Mouse (Mus musculus): ENCODE results near the gene Plekhm3. TPM values are rescaled to one million over a fixed set of nuclear protein-coding genes. Genes with fewer than 3 reads are reported as not detected.
A peak's percentile ranks its signal among the peaks of the same experiment; 100 is the strongest.

The Plekhm3 gene
- polyA plus RNA-seq, 1 experiment from 2014 or later = 11.1 TPM

- no peaks in the 10 kb centered on the region for H3K9me3 ChIP-seq
- WGBS = 94% methylated on average over 3 of the region's 3 CpGs
- H3K4me3 ChIP-seq = no peak overlapping the region
- H3K36me3 ChIP-seq = peaks cover 13% of the 10 kb centered on the region
- no peak overlapping the region for H3K9ac ChIP-seq
- H3K4me1 ChIP-seq (replicated peaks) = peaks cover 8% of the 10 kb centered on the region
- H3K27me3 ChIP-seq = peaks cover 13% of the 10 kb centered on the region; the same call in 1 of the 2 replicates
- no peak overlapping the region for H3K27ac ChIP-seq
- no peak for ATAC-seq (ENCODE audit: low FRiP score)
- H3K4me2 ChIP-seq = no peak overlapping the region
Measured at GRCm38 (mm10) chr1:64925594-64925993, 31.0 kb downstream of the Plekhm3 start.

GRCm38 (mm10) chr1:64924283-64924682 lies 32.3 kb downstream of the Plekhm3 start:
- H3K9ac ChIP-seq = peak overlapping the region; percentile 53
- H3K4me3 ChIP-seq = no peak overlapping the region
- peaks cover 8% of the 10 kb centered on the region for H3K4me1 ChIP-seq (replicated peaks)
- H3K27ac ChIP-seq = peak overlapping the region; percentile 40; the same call in 1 of the 2 replicates
- 51% methylated on average over 12 of the region's 12 CpGs for WGBS
- H3K4me2 ChIP-seq = no peak overlapping the region
- ATAC-seq (ENCODE audit: low FRiP score) = no peak
- H3K36me3 ChIP-seq = peaks cover 13% of the 10 kb centered on the region
- no peaks in the 10 kb centered on the region for H3K9me3 ChIP-seq
- H3K27me3 ChIP-seq = peaks cover 22% of the 10 kb centered on the region; the same call in 1 of the 2 replicates

- H3K36me3 ChIP-seq = peaks cover 13% of the 10 kb centered on the region
- no peak overlapping the region for H3K4me2 ChIP-seq
- 52% methylated on average over 14 of the region's 14 CpGs for WGBS
- H3K27me3 ChIP-seq = peaks cover 54% of the 10 kb centered on the region
- peaks cover 18% of the 10 kb centered on the region for H3K4me1 ChIP-seq (replicated peaks)
- no peaks in the 10 kb centered on the region for H3K9me3 ChIP-seq
- peak; percentile 59; the same call in 1 of the 2 replicates for ATAC-seq (ENCODE audit: low FRiP score)
- H3K4me3 ChIP-seq = no peak overlapping the region
- no peak overlapping the region for H3K27ac ChIP-seq
- H3K9ac ChIP-seq = no peak overlapping the region
Measured at GRCm38 (mm10) chr1:64918810-64919528, 37.7 kb downstream of the Plekhm3 start.

GRCm38 (mm10) chr1:64917966-64918365 lies 38.7 kb downstream of the Plekhm3 start:
- H3K36me3 ChIP-seq = peaks cover 13% of the 10 kb centered on the region
- ATAC-seq (ENCODE audit: low FRiP score) = no peak
- peaks cover 18% of the 10 kb centered on the region for H3K4me1 ChIP-seq (replicated peaks)
- H3K4me2 ChIP-seq = no peak overlapping the region
- H3K27me3 ChIP-seq = peaks cover 59% of the 10 kb centered on the region
- WGBS = 82% methylated on average over 7 of the region's 7 CpGs
- H3K9me3 ChIP-seq = no peaks in the 10 kb centered on the region
- H3K27ac ChIP-seq = no peak overlapping the region
- no peak overlapping the region for H3K4me3 ChIP-seq
- H3K9ac ChIP-seq = no peak overlapping the region

GRCm38 (mm10) chr1:64916884-64917507 lies 39.6 kb downstream of the Plekhm3 start:
- Histone ChIP-seq H3K4me3 (no peak overlapping the region), H3K4me1 (replicated peaks) (peaks cover 18% of the 10 kb centered on the region), H3K9ac (no peak overlapping the region), H3K4me2 (no peak overlapping the region), H3K36me3 (peaks cover 11% of the 10 kb centered on the region), H3K9me3 (no peaks in the 10 kb centered on the region), H3K27me3 (peaks cover 62% of the 10 kb centered on the region), H3K27ac (no peak overlapping the region)
- ATAC-seq (ENCODE audit: low FRiP score) = no peak
- whole genome bisulfite sequencing = 16% methylated on average over 5 of the region's 5 CpGs

- H3K4me3 ChIP-seq = no peak overlapping the region
- no peak overlapping the region for H3K9ac ChIP-seq
- ATAC-seq (ENCODE audit: low FRiP score) = no peak
- WGBS = 95% methylated on average over 3 of the region's 3 CpGs
- no peak overlapping the region for H3K27ac ChIP-seq
- H3K4me1 ChIP-seq (replicated peaks) = peaks cover 18% of the 10 kb centered on the region
- no peaks in the 10 kb centered on the region for H3K9me3 ChIP-seq
- H3K4me2 ChIP-seq = no peak overlapping the region
- H3K27me3 ChIP-seq = peaks cover 41% of the 10 kb centered on the region
- no peaks in the 10 kb centered on the region for H3K36me3 ChIP-seq
Measured at GRCm38 (mm10) chr1:64914356-64914755, 42.3 kb downstream of the Plekhm3 start.

GRCm38 (mm10) chr1:64907740-64908139 lies 48.9 kb downstream of the Plekhm3 start:
- H3K27ac ChIP-seq = no peak overlapping the region
- no peak for ATAC-seq (ENCODE audit: low FRiP score)
- H3K36me3 ChIP-seq = no peaks in the 10 kb centered on the region
- WGBS = 81% methylated on average over 2 of the region's 2 CpGs
- no peaks in the 10 kb centered on the region for H3K4me1 ChIP-seq (replicated peaks)
- 0 out of 2 replicates have a peak, but pooled peaks cover 1% of the 10 kb centered on the region for H3K27me3 ChIP-seq
- H3K4me2 ChIP-seq = no peak overlapping the region
- no peak overlapping the region for H3K4me3 ChIP-seq
- no peaks in the 10 kb centered on the region for H3K9me3 ChIP-seq
- no peak overlapping the region for H3K9ac ChIP-seq

GRCm38 (mm10) chr1:64906226-64906625 lies 50.4 kb downstream of the Plekhm3 start:
- Histone ChIP-seq H3K9ac (no peak overlapping the region), H3K9me3 (no peaks in the 10 kb centered on the region), H3K4me1 (replicated peaks) (no peaks in the 10 kb centered on the region), H3K4me2 (no peak overlapping the region), H3K27me3 (no peaks in the 10 kb centered on the region), H3K4me3 (no peak overlapping the region), H3K27ac (no peak overlapping the region), H3K36me3 (no peaks in the 10 kb centered on the region)
- 67% methylated on average over 1 of the region's 1 CpGs for WGBS
- ATAC-seq (ENCODE audit: low FRiP score) = no peak

GRCm38 (mm10) chr1:64903415-64903814 lies 53.2 kb downstream of the Plekhm3 start:
- H3K9ac ChIP-seq = no peak overlapping the region
- H3K4me3 ChIP-seq = no peak overlapping the region
- 85% methylated on average over 4 of the region's 4 CpGs for WGBS
- H3K9me3 ChIP-seq = no peaks in the 10 kb centered on the region
- no peaks in the 10 kb centered on the region for H3K27me3 ChIP-seq
- H3K27ac ChIP-seq = no peak overlapping the region
- no peaks in the 10 kb centered on the region for H3K36me3 ChIP-seq
- no peak overlapping the region for H3K4me2 ChIP-seq
- H3K4me1 ChIP-seq (replicated peaks) = no peaks in the 10 kb centered on the region
- ATAC-seq (ENCODE audit: low FRiP score) = no peak

GRCm38 (mm10) chr1:64902804-64903203 lies 53.8 kb downstream of the Plekhm3 start:
- Histone ChIP-seq H3K36me3 (no peaks in the 10 kb centered on the region), H3K27me3 (no peaks in the 10 kb centered on the region), H3K4me1 (replicated peaks) (no peaks in the 10 kb centered on the region), H3K4me3 (no peak overlapping the region), H3K27ac (no peak overlapping the region), H3K4me2 (no peak overlapping the region), H3K9ac (no peak overlapping the region), H3K9me3 (no peaks in the 10 kb centered on the region)
- WGBS = 61% methylated on average over 2 of the region's 2 CpGs
- ATAC-seq (ENCODE audit: low FRiP score) = no peak

- H3K4me1 ChIP-seq (replicated peaks) = no peaks in the 10 kb centered on the region
- no peak overlapping the region for H3K27ac ChIP-seq
- no peak for ATAC-seq (ENCODE audit: low FRiP score)
- no peak overlapping the region for H3K4me3 ChIP-seq
- no peak overlapping the region for H3K9ac ChIP-seq
- H3K4me2 ChIP-seq = no peak overlapping the region
- H3K9me3 ChIP-seq = no peaks in the 10 kb centered on the region
- H3K27me3 ChIP-seq = no peaks in the 10 kb centered on the region
- WGBS = 95% methylated on average over 3 of the region's 3 CpGs
- H3K36me3 ChIP-seq = no peaks in the 10 kb centered on the region
Measured at GRCm38 (mm10) chr1:64899763-64900162, 56.9 kb downstream of the Plekhm3 start.

GRCm38 (mm10) chr1:64897485-64897884 lies 59.1 kb downstream of the Plekhm3 start:
- Histone ChIP-seq H3K4me2 (no peak overlapping the region), H3K9ac (no peak overlapping the region), H3K9me3 (no peaks in the 10 kb centered on the region), H3K27me3 (no peaks in the 10 kb centered on the region), H3K36me3 (no peaks in the 10 kb centered on the region), H3K4me3 (no peak overlapping the region), H3K4me1 (replicated peaks) (no peaks in the 10 kb centered on the region), H3K27ac (no peak overlapping the region)
- no peak for ATAC-seq (ENCODE audit: low FRiP score)
- 96% methylated on average over 2 of the region's 2 CpGs for WGBS

- Histone ChIP-seq H3K4me1 (replicated peaks) (no peaks in the 10 kb centered on the region), H3K36me3 (peaks cover 9% of the 10 kb centered on the region; the same call in 1 of the 2 replicates), H3K27me3 (no peaks in the 10 kb centered on the region), H3K4me3 (no peak overlapping the region), H3K9me3 (no peaks in the 10 kb centered on the region), H3K4me2 (no peak overlapping the region), H3K9ac (no peak overlapping the region), H3K27ac (no peak overlapping the region)
- no peak for ATAC-seq (ENCODE audit: low FRiP score)
- WGBS = 92% methylated on average over 7 of the region's 7 CpGs
Measured at GRCm38 (mm10) chr1:64893806-64894205, 62.8 kb downstream of the Plekhm3 start.
